Mouse (Mus musculus): Measurements from ENCODE around the gene Dab2ip.

GRCm38 (mm10) chr2:35649708-35650107, 91.6 kb downstream of the Dab2ip start:
- peak; percentile 72; the same call in 1 of the 2 replicates for TF ChIP-seq CTCF (IDR thresholded peaks at IDR 0.05; ENCODE audit: control insufficient read depth, insufficient read depth, insufficient replicate concordance, low read depth, low read length)
- TF ChIP-seq POLR2A (IDR thresholded peaks at IDR 0.05; ENCODE audit: control insufficient read depth, low read depth, low read length), result no peak

All from testis, adult 2 months (tissue).